In the genomic region with DNA sequence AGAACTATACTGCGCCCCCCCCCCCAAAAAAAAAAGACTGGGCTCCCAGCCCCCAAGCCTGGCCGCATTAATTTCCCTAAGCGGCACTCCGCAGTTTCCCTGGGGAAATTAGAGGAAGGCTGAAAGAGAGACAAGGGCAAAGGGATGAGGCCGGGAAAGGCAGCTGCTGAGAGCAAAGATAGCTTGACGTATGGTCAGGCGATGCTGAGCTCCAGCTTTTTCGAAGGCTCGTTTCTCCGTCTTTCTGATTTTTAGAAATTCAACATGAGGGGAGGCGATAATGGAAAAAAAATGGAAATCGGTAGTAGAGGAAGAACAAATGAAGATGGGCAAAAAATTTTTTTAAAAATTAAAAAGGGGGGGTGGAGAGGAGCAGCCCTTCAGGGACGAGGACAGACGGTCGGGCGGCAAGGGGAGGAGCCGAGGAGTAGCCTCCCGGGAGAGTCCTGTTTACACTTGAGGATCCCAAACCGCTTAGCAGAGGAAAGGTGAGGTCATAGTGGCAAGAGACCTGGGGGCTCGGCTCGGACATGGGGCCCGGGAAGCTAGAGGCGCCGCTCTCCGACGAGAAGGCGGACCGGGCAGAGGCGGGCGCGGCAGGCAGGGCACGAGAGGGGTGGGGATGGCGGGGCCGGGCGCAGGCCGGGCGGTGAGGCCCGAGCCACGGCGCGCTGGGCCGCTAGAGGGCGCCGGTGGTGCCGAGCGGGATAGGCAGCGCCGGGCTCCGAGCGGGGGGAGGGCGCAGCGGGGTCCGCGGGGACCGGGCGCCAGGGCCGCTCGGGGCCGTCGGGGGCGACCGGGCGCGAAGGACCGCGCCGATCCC, we compare ENCODE assay signal across 8 mouse cellular contexts. TPM values are rescaled to one million over a fixed set of nuclear protein-coding genes. Genes with fewer than 3 reads are reported as not detected.
A peak's percentile ranks its signal among the peaks of the same experiment; 100 is the strongest.
DNase-seq lines count a peak whose midpoint lies in the region; ATAC-seq and TF ChIP-seq lines count a peak whose summit lies in the region.

No protein-coding gene starts in this region.

- no peaks in the 10 kb centered on the region for H3K9me3 ChIP-seq in CH12.LX (replicated peaks; ENCODE audit: low read length)
- H3K9me3 ChIP-seq in forebrain, embryonic 11.5 days (ENCODE audit: control insufficient read depth, low read length): no peaks in the 10 kb centered on the region
- H3K9me3 ChIP-seq in heart, embryonic 15.5 days (replicated peaks): no peaks in the 10 kb centered on the region
- no peaks in the 10 kb centered on the region for H3K9me3 ChIP-seq in liver, embryonic 15.5 days (replicated peaks)
- no peaks in the 10 kb centered on the region for H3K9me3 ChIP-seq in neural tube, embryonic 11.5 days (ENCODE audit: control insufficient read depth, low read length)
- no peaks in the 10 kb centered on the region for H3K9me3 ChIP-seq in stomach, embryonic 16.5 days (replicated peaks; ENCODE audit: control insufficient read depth, low read length)

- H3K36me3 ChIP-seq in CH12.LX (replicated peaks in 1 of 2; ENCODE audit: control insufficient read depth in 1 of 2, insufficient read depth in 1 of 2, low read length in 1 of 2): peaks cover 0 to 11% of the 10 kb centered on the region in 2 experiments
- peaks cover 8% of the 10 kb centered on the region; the same call in 1 of the 2 replicates for H3K36me3 ChIP-seq in forebrain, embryonic 11.5 days (ENCODE audit: control insufficient read depth, insufficient read depth, low read length)
- peaks cover 21% of the 10 kb centered on the region for H3K36me3 ChIP-seq in heart, embryonic 15.5 days
- H3K36me3 ChIP-seq in liver, embryonic 15.5 days (replicated peaks): 0 out of 2 replicates have a peak, but pooled peaks cover 5% of the 10 kb centered on the region
- peaks cover 11% of the 10 kb centered on the region for H3K36me3 ChIP-seq in neural tube, embryonic 11.5 days (ENCODE audit: control insufficient read depth, insufficient read depth, low read length)
- peaks cover 8% of the 10 kb centered on the region for H3K36me3 ChIP-seq in stomach, embryonic 16.5 days (ENCODE audit: control insufficient read depth, insufficient read depth, low read length)

- no peak; the same call in none of the 2 replicates for TF ChIP-seq RAD21 in CH12.LX (IDR thresholded peaks at IDR 0.05; ENCODE audit: low read depth, low read length)

- no peak overlapping the region for H3K27ac ChIP-seq in CH12.LX (ENCODE audit: insufficient read depth, low read depth)
- peak overlapping the region; percentile 99 for H3K27ac ChIP-seq in forebrain, embryonic 11.5 days (ENCODE audit: low read depth, low read length)
- H3K27ac ChIP-seq in heart, embryonic 15.5 days: peak overlapping the region; percentile 100
- H3K27ac ChIP-seq in liver, embryonic 15.5 days (replicated peaks): peak overlapping the region; percentile 85
- H3K27ac ChIP-seq in neural tube, embryonic 11.5 days (ENCODE audit: low read depth, low read length): peak overlapping the region; percentile 100
- peak overlapping the region; percentile 100 for H3K27ac ChIP-seq in stomach, embryonic 16.5 days (ENCODE audit: low read length)

- H3K4me2 ChIP-seq in CH12.LX (ENCODE audit: insufficient read depth, low read depth, poor library complexity, severe bottlenecking): peak overlapping the region; percentile 48
- H3K4me2 ChIP-seq in forebrain, embryonic 11.5 days (ENCODE audit: low read depth, low read length, severe bottlenecking): peak overlapping the region; percentile 99
- H3K4me2 ChIP-seq in heart, embryonic 15.5 days: peak overlapping the region; percentile 86
- H3K4me2 ChIP-seq in liver, embryonic 15.5 days: peak overlapping the region; percentile 89
- peak overlapping the region; percentile 98 for H3K4me2 ChIP-seq in neural tube, embryonic 11.5 days (ENCODE audit: low read depth)
- H3K4me2 ChIP-seq in stomach, embryonic 16.5 days (ENCODE audit: low read depth, low read length): peak overlapping the region; percentile 96

- WGBS in forebrain, embryonic 11.5 days: under 1% methylated on average over 57 of the region's 67 CpGs
- under 1% methylated on average over 60 of the region's 67 CpGs for WGBS in heart, embryonic 15.5 days
- 4% methylated on average over 50 of the region's 67 CpGs for WGBS in liver, embryonic 15.5 days (ENCODE audit: insufficient replicate concordance)
- WGBS in neural tube, embryonic 11.5 days: under 1% methylated on average over 43 of the region's 67 CpGs
- under 1% methylated on average over 66 of the region's 67 CpGs for WGBS in stomach, embryonic 16.5 days

- dilution Hi-C loops in CH12.LX (cut with MboI; ENCODE audit: extremely low pct_ligation_motif_present, extremely low pct_unique_long_range_greater_than_20kb, low sequenced_read_pairs): no loop called here

- TF ChIP-seq POLR2A in CH12.LX (IDR thresholded peaks at IDR 0.05; ENCODE audit: low read depth, low read length): no peak

- in situ Hi-C loops in CH12.LX (cut with MboI; ENCODE audit: low pct_ligation_motif_present, low pct_unique_long_range_greater_than_20kb, low sequenced_read_pairs): no loop called here

- peak in 1 of 2 experiments; percentile 75; a peak in 2 of 4 replicates for TF ChIP-seq CTCF in CH12.LX (conservative IDR thresholded peaks at IDR 0.05 in 1 of 2, IDR thresholded peaks at IDR 0.05 in 1 of 2; ENCODE audit: low read depth in 2 of 2, low read length in 2 of 2)

- H3K79me2 ChIP-seq in CH12.LX (replicated peaks; ENCODE audit: control insufficient read depth, extremely low read depth, insufficient read depth, poor library complexity, severe bottlenecking): no peaks in the 10 kb centered on the region

- H3K27me3 ChIP-seq in CH12.LX (replicated peaks): peaks cover 10% of the 10 kb centered on the region
- no peaks in the 10 kb centered on the region for H3K27me3 ChIP-seq in forebrain, embryonic 11.5 days (ENCODE audit: control insufficient read depth, insufficient read depth, low read length)
- H3K27me3 ChIP-seq in heart, embryonic 15.5 days: no peaks in the 10 kb centered on the region
- peaks cover 99% of the 10 kb centered on the region for H3K27me3 ChIP-seq in liver, embryonic 15.5 days
- no peaks in the 10 kb centered on the region for H3K27me3 ChIP-seq in neural tube, embryonic 11.5 days (ENCODE audit: control insufficient read depth, insufficient read depth, low read length)
- H3K27me3 ChIP-seq in stomach, embryonic 16.5 days (ENCODE audit: control insufficient read depth, insufficient read depth, low read length): no peaks in the 10 kb centered on the region

- TF ChIP-seq EP300 in CH12.LX (IDR thresholded peaks at IDR 0.05; ENCODE audit: low read length): no peak

- ATAC-seq in forebrain, embryonic 11.5 days (replicated peaks; ENCODE audit: low FRiP score): peak; percentile 67
- ATAC-seq in heart, embryonic 15.5 days (replicated peaks; ENCODE audit: insufficient number of reproducible peaks, insufficient read depth, low FRiP score, low read depth): peak; percentile 62
- peak; percentile 67 for ATAC-seq in liver, embryonic 15.5 days (ENCODE audit: insufficient read depth)
- peak; percentile 56 for ATAC-seq in neural tube, embryonic 11.5 days (ENCODE audit: insufficient read depth, low FRiP score, low TSS enrichment)
- peak; percentile 57 for ATAC-seq in stomach, embryonic 16.5 days (ENCODE audit: insufficient read depth, low FRiP score)

- DNase-seq in CH12.LX (ENCODE audit: extremely low read depth): peak; percentile 66
- peak; percentile 63 for DNase-seq in c-Kit-positive CD71-positive TER-119-positive erythroid progenitor cells, embryonic 14.5 days (ENCODE audit: low spot score)
- peak; percentile 94 for DNase-seq in forebrain, embryonic 11.5 days (ENCODE audit: low spot score)
- peak; percentile 95 for DNase-seq in kidney, postnatal 14 days
- peak; percentile 94 for DNase-seq in neural tube, embryonic 11.5 days (ENCODE audit: low spot score)

- peak overlapping the region; percentile 86 for H3K9ac ChIP-seq in CH12.LX (ENCODE audit: insufficient read depth, low read depth)
- H3K9ac ChIP-seq in forebrain, embryonic 11.5 days (ENCODE audit: low read length): peak overlapping the region; percentile 98
- H3K9ac ChIP-seq in heart, embryonic 15.5 days: peak overlapping the region; percentile 100
- peak overlapping the region; percentile 67 for H3K9ac ChIP-seq in liver, embryonic 15.5 days
- H3K9ac ChIP-seq in neural tube, embryonic 11.5 days (ENCODE audit: low read length): peak overlapping the region; percentile 99
- peak overlapping the region; percentile 100 for H3K9ac ChIP-seq in stomach, embryonic 16.5 days (ENCODE audit: low read length)

- H3K4me1 ChIP-seq in CH12.LX (ENCODE audit: control insufficient read depth in 1 of 2, insufficient read depth in 2 of 2): peaks cover 7 to 58% of the 10 kb centered on the region in 2 experiments
- peaks cover 32% of the 10 kb centered on the region for H3K4me1 ChIP-seq in forebrain, embryonic 11.5 days (replicated peaks; ENCODE audit: control insufficient read depth, insufficient read depth, low read length)
- H3K4me1 ChIP-seq in heart, embryonic 15.5 days (replicated peaks): peaks cover 60% of the 10 kb centered on the region
- peaks cover 50% of the 10 kb centered on the region for H3K4me1 ChIP-seq in liver, embryonic 15.5 days (replicated peaks)
- H3K4me1 ChIP-seq in neural tube, embryonic 11.5 days (ENCODE audit: control insufficient read depth, insufficient read depth, low read length): peaks cover 30% of the 10 kb centered on the region
- H3K4me1 ChIP-seq in stomach, embryonic 16.5 days (ENCODE audit: control insufficient read depth, insufficient read depth, low read length): peaks cover 52% of the 10 kb centered on the region

- H3K4me3 ChIP-seq in CH12.LX (replicated peaks in 1 of 3; ENCODE audit: low read depth in 2 of 3, low read length in 2 of 3, poor library complexity in 1 of 3): peak overlapping the region; percentile 54 to 82 (median 66)
- peak overlapping the region; percentile 96 for H3K4me3 ChIP-seq in forebrain, embryonic 11.5 days (ENCODE audit: low read depth, low read length)
- H3K4me3 ChIP-seq in heart, embryonic 15.5 days: peak overlapping the region; percentile 96
- peak overlapping the region; percentile 71 for H3K4me3 ChIP-seq in liver, embryonic 15.5 days (replicated peaks)
- H3K4me3 ChIP-seq in neural tube, embryonic 11.5 days (ENCODE audit: low read depth, low read length): peak overlapping the region; percentile 92
- peak overlapping the region; percentile 89 for H3K4me3 ChIP-seq in stomach, embryonic 16.5 days (replicated peaks; ENCODE audit: low read length)

RNA-seq across cellular contexts. Expression of gene Ptms, which starts 3.0 kb away (rescaled TPM):
- 11.0 and 12.8 TPM in 2 replicates for total RNA-seq in CH12.LX (2012; rRNA removed)
- total RNA-seq in CH12.LX (2014; rRNA removed): 7.0 and 8.1 TPM in 2 replicates
- polyA plus RNA-seq in CH12.LX (2012; ENCODE audit: insufficient read length, low read depth): 96.6 and 99.6 TPM in 2 replicates
- polyA plus RNA-seq in forebrain, embryonic 11.5 days (2014; fragmentation: Nextera tagmentation; extraction: Ambion mirVana): 369 and 455 TPM in 2 replicates
- 255 and 294 TPM in 2 replicates for polyA plus RNA-seq in heart, embryonic 15.5 days (2015; fragmentation: Nextera tagmentation; extraction: Ambion mirVana)
- polyA plus RNA-seq in liver, embryonic 15.5 days (2015; fragmentation: Nextera tagmentation; extraction: Ambion mirVana): 56.2 and 62.7 TPM in 2 replicates
- polyA plus RNA-seq in neural tube, embryonic 11.5 days (2014; fragmentation: Nextera tagmentation; extraction: Ambion mirVana): 345 and 381 TPM in 2 replicates
- polyA plus RNA-seq in stomach, embryonic 16.5 days (2015; fragmentation: Nextera tagmentation; extraction: Ambion mirVana): 177 and 180 TPM in 2 replicates

RNA-seq across cellular contexts. Expression of gene Lag3, which starts 5.4 kb away (rescaled TPM):
- total RNA-seq in CH12.LX (2012; rRNA removed) (1.2 and 1.9 TPM in 2 replicates), CH12.LX (2014; rRNA removed) (0.32 and 0.52 TPM in 2 replicates)
- 1.5 and 2.0 TPM in 2 replicates for polyA plus RNA-seq in CH12.LX (2012; ENCODE audit: insufficient read length, low read depth)
- polyA plus RNA-seq in forebrain, embryonic 11.5 days (2014; fragmentation: Nextera tagmentation; extraction: Ambion mirVana): 2.3 and 2.5 TPM in 2 replicates
- 1.2 and 1.7 TPM in 2 replicates for polyA plus RNA-seq in heart, embryonic 15.5 days (2015; fragmentation: Nextera tagmentation; extraction: Ambion mirVana)
- 0.13 and 0.18 TPM in 2 replicates for polyA plus RNA-seq in liver, embryonic 15.5 days (2015; fragmentation: Nextera tagmentation; extraction: Ambion mirVana)
- 1.4 and 1.7 TPM in 2 replicates for polyA plus RNA-seq in neural tube, embryonic 11.5 days (2014; fragmentation: Nextera tagmentation; extraction: Ambion mirVana)
- polyA plus RNA-seq in stomach, embryonic 16.5 days (2015; fragmentation: Nextera tagmentation; extraction: Ambion mirVana): 1.2 and 1.3 TPM in 2 replicates

RNA-seq across cellular contexts. Expression of gene Mlf2, which starts 14.3 kb away (rescaled TPM):
- total RNA-seq in CH12.LX (2012; rRNA removed) (116 and 129 TPM in 2 replicates), CH12.LX (2014; rRNA removed) (109 and 124 TPM in 2 replicates)
- polyA plus RNA-seq in CH12.LX (2012; ENCODE audit: insufficient read length, low read depth): 203 and 210 TPM in 2 replicates
- polyA plus RNA-seq in forebrain, embryonic 11.5 days (2014; fragmentation: Nextera tagmentation; extraction: Ambion mirVana): 450 and 480 TPM in 2 replicates
- 358 and 371 TPM in 2 replicates for polyA plus RNA-seq in heart, embryonic 15.5 days (2015; fragmentation: Nextera tagmentation; extraction: Ambion mirVana)
- polyA plus RNA-seq in liver, embryonic 15.5 days (2015; fragmentation: Nextera tagmentation; extraction: Ambion mirVana): 119 and 127 TPM in 2 replicates
- 468 and 513 TPM in 2 replicates for polyA plus RNA-seq in neural tube, embryonic 11.5 days (2014; fragmentation: Nextera tagmentation; extraction: Ambion mirVana)
- polyA plus RNA-seq in stomach, embryonic 16.5 days (2015; fragmentation: Nextera tagmentation; extraction: Ambion mirVana): 283 and 299 TPM in 2 replicates

RNA-seq across cellular contexts. Expression of gene Cd4, which starts 28.9 kb away (rescaled TPM):
- total RNA-seq in CH12.LX (2012; rRNA removed) (0.29 and 0.34 TPM in 2 replicates), CH12.LX (2014; rRNA removed) (0.26 and 0.27 TPM in 2 replicates)
- 1.1 and 1.6 TPM in 2 replicates for polyA plus RNA-seq in CH12.LX (2012; ENCODE audit: insufficient read length, low read depth)
- polyA plus RNA-seq in forebrain, embryonic 11.5 days (2014; fragmentation: Nextera tagmentation; extraction: Ambion mirVana): not detected in 2 replicates
- polyA plus RNA-seq in heart, embryonic 15.5 days (2015; fragmentation: Nextera tagmentation; extraction: Ambion mirVana): 0.05 and 0.68 TPM in 2 replicates
- 0.07 and 0.20 TPM in 2 replicates for polyA plus RNA-seq in liver, embryonic 15.5 days (2015; fragmentation: Nextera tagmentation; extraction: Ambion mirVana)
- 0.07 TPM in 1 of 2 replicates, not detected in the other for polyA plus RNA-seq in neural tube, embryonic 11.5 days (2014; fragmentation: Nextera tagmentation; extraction: Ambion mirVana)
- polyA plus RNA-seq in stomach, embryonic 16.5 days (2015; fragmentation: Nextera tagmentation; extraction: Ambion mirVana): 0.46 TPM in 2 replicates

RNA-seq across cellular contexts. Expression of gene Cops7a, which starts 48.4 kb away (rescaled TPM):
- total RNA-seq in CH12.LX (2012; rRNA removed): 85.6 and 104 TPM in 2 replicates
- total RNA-seq in CH12.LX (2014; rRNA removed): 62.8 and 73.2 TPM in 2 replicates
- 98.6 and 114 TPM in 2 replicates for polyA plus RNA-seq in CH12.LX (2012; ENCODE audit: insufficient read length, low read depth)
- 111 and 122 TPM in 2 replicates for polyA plus RNA-seq in forebrain, embryonic 11.5 days (2014; fragmentation: Nextera tagmentation; extraction: Ambion mirVana)
- polyA plus RNA-seq in heart, embryonic 15.5 days (2015; fragmentation: Nextera tagmentation; extraction: Ambion mirVana): 129 and 139 TPM in 2 replicates
- 52.4 and 55.1 TPM in 2 replicates for polyA plus RNA-seq in liver, embryonic 15.5 days (2015; fragmentation: Nextera tagmentation; extraction: Ambion mirVana)
- 110 and 118 TPM in 2 replicates for polyA plus RNA-seq in neural tube, embryonic 11.5 days (2014; fragmentation: Nextera tagmentation; extraction: Ambion mirVana)
- polyA plus RNA-seq in stomach, embryonic 16.5 days (2015; fragmentation: Nextera tagmentation; extraction: Ambion mirVana): 140 and 156 TPM in 2 replicates

Comparison
In these comparisons a context has a peak if more than half of its experiments do, and no peak if none do; other contexts are left out.
1. H3K4me2 ChIP-seq: peak in every context shown above with its lines; median percentile 99 in forebrain, embryonic 11.5 days; 98 in neural tube, embryonic 11.5 days; 96 in stomach, embryonic 16.5 days; 89 in liver, embryonic 15.5 days; 86 in heart, embryonic 15.5 days; 48 in CH12.LX.